Mouse (Mus musculus) cerebellum, adult 8-10 months (tissue): Measurements from ENCODE around the gene E130116L18Rik.
"Not testable (repeated sequence)": the region's sequence is repeated elsewhere in the genome, so short reads cannot be mapped to it uniquely, and the experiment has no call there.

Source experiments
- DNase-seq: peaks from one replicate; pipeline ENCODE4 v3.0.0; 2022

The E130116L18Rik gene

GRCm38 (mm10) chr5:25181004-25181531 lies 41.9 kb downstream of the E130116L18Rik start, which contains the start of gene Galntl5:
Gene Galntl5 (plus strand): TSS chr5:25181460.
- no peak for DNase-seq

- no peak for DNase-seq
Observed at GRCm38 (mm10) chr5:25179936-25180488, 42.9 kb downstream of the E130116L18Rik start.

DNA sequence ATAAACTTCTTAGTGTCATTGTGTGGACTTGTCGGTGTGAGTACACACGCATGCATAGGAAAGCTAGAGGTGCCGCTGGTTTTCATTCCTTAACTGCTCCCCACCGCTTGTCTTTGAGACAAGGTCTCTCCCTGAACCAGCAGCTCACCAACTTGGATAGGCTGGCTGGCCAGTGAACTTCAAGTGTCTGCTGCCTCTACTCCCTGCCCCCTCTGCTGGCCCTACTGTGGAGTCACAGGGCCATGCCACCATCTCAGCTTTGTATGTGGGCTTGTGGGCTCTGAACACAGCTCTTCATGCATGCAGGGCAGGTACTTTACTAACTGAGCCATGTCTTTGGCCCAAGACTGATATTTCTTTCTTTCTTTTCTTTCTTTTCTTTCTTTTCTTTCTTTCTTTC lies 43.7 kb downstream of the E130116L18Rik start:
- no peak for DNase-seq

- DNase-seq = not testable (repeated sequence)
Observed at GRCm38 (mm10) chr5:25178543-25178942, 44.4 kb downstream of the E130116L18Rik start.

DNA sequence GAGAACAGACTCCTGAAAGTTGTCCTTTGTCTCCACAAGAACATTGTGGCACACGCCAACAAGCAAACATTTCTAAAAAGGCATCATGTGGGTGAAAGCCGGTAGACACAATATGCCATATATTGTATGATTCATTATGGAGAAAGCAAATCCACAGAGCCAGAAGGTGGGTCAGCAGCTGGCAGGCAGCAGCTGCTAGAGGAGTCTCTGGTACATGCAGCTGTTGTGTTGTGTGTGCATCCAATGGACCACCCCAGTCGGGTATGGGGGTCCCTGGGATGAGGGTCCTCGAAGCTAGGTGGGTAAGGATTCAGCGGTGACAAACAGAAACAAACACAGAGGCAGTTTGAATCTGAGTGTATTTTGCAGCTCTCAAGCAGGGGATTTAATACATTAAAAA lies 45.0 kb downstream of the E130116L18Rik start:
- not testable (repeated sequence) for DNase-seq
